Mouse (Mus musculus) gastrocnemius, postnatal 10 days (tissue): ENCODE data around the gene Camkmt. TPM values are rescaled to one million over a fixed set of nuclear protein-coding genes. Genes with fewer than 3 reads are reported as not detected.

Source experiments
- DNase-seq: peaks from one replicate; pipeline ENCODE4 v3.0.0; 2021; ENCODE audit warnings: mixed read lengths
- total RNA-seq, 2 experiments: library from RNA; stranded (reverse); gene quantifications; 2 replicates each; pipeline ENCODE4 v1.2.3; 2021

The Camkmt gene
- total RNA-seq, 2 experiments from 2014 or later: 1.6 to 2.8 TPM

DNA sequence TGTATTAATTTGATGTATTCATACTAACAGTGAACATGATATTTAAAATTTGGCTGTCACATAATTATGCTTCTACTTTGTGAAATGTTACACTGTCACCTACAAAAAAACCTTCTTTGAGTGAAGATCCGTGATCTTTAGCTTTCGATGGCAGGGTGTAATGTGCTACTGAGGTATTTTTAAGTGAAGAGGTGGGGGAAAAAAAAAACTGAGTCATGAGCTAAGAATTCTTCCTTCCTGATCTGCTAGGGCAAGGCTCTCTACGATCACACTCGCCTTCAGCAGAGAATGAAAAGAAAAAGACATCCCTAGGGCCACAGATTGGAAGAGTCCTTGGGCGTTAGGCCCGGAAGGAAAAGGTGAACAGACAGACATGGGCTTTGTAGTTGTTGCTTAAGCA, 201.9 kb downstream of the Camkmt start:
- no peak for DNase-seq

DNA sequence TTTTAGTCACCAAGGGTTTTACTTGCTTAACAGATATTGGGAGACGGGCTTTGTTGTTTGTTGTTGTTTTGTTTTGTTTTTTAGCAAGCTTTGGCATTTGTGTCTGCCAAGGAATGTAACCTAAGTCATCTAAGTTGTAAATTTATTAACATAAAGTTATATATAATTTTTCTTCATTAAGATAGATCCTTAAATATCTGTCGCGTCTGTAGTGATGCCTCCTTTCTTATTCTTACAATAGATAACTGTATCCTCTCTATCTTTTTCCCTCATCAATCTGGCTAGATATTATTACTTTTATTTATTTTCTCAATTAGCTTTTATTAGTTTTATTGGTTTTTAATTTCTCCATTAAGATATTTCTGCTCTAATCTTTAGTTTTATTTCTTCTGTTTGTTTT, 213.3 kb downstream of the Camkmt start:
- no peak for DNase-seq

GRCm38 (mm10) chr17:85308566-85308965, 218.2 kb downstream of the Camkmt start:
- DNase-seq: no peak

DNA sequence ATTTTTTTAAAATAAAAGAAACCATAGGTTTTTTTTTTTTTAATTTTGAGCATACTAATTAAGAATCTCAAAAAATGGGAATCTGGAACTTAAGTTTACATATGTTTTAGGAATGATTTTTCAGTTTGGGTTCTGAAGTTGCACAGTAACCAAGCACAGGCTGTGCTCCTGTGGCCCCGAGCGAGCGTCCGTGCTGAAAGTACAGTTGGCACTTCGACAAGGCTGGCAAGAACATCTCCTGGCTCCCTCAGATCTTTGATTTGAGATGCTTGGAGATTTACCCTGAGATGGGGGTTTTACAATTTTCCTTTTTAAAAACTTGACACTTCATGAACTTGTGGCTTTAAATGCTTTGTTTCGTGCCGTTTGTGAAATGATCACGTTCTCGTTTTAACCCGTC, 218.7 kb downstream of the Camkmt start:
- DNase-seq: no peak

DNA sequence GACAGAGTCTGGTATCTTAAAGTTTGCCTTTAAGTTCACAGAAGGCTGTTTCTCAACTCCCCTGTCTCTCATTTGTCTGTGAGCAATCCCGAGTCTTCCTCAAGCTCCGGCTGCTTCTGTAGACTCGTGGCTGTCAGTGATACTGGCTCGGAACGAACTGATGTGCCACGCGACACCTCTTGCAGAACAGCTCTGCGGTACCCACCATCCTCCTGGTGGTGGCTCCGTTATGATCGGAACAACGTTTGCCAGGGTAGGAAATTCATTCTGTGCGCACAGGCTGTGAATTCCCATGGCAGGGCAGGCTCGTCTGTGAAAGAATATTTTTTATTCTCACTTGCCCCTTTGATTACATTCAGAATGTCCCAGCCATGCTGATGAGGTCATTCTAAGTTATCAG, 221.0 kb downstream of the Camkmt start:
- DNase-seq: no peak

- no peak for DNase-seq
These were observed 228.0 kb downstream of the Camkmt start for GRCm38 (mm10) chr17:85318401-85318800.

GRCm38 (mm10) chr17:85319779-85320300, 229.5 kb downstream of the Camkmt start:
- DNase-seq: no peak

DNA sequence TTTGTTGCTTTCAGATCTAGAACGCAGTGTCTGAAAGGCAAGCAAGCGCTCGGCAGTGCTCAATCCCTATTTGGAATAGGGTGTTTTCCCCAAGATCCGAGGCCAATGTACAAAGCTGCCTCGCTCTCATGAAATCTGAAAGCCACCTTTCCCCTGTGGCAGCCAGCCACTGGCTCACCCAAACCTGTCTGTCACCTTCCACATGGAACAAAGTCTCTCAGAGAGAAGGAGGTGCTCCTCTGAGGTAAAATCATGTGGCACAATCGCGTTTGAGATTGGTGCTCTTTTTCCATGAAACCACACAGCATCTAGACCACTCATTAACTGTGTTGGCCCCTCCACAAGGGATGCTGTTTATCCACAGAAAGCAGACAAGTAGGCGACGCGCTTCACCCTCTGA, 238.5 kb downstream of the Camkmt start:
- DNase-seq: no peak

DNA sequence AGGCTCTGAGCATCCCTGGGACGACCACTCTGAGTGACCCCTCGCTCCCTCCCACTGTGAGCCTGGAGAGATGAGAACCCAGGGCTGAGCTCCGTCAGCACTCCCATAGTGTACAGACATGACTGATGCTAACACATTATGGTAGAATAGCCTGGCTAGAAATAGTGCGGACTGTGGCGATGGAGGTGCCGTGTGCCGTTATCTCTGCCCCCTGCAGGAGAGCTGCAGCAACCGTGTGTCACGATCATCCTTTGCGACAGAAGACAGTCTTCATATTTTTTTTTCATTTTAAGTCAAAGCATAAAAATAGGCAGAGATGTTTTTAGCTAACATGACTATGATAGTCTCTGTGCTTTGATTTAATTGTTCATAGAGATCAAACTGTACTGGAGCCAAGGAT, 245.1 kb downstream of the Camkmt start:
- no peak for DNase-seq

DNA sequence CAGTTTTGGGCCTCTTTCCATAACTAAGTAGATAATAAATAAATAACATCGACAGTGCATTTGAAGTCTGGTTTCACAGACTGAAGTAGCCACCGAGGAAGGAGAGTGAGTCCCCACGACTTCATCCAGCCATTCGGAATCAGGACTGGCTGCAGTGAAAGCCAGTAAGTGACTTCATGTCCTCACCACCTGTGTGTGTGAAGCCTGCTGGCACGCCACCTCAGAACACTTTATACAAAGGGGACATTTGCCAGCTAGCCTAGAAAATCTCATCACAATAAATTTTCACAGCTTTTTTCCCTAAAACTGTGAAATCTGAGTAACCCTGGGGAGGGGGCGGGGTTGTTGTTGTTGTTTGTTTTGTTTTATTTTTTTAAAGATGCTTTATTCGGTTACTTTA, 247.3 kb downstream of the Camkmt start:
- DNase-seq: no peak

DNA sequence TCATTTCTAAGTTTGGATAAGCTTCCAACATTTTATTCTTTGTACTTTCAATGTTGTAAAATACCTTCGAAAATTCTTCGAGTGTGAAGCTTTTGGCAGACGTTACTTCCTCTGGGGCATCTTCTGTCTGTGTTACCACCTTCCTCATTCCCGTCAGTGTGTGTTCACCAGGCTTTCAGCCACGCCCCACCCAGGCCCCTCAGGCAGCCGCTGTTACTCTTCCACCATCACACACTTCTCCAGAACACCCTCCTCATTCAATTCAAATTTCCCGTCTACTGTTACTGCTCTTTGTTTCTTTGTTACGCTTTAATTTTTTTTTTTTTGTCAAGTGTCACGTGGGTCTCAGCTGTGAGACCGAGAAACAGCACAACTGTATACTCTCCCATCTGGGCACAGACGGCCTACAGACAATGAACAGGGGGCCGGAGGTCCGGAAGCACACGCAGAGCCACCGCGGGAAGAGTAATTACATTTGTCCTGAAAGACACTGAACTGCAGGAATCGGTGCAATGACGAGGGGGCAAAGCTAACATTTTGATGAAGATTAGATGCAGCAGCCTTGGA, 250.9 kb downstream of the Camkmt start:
- no peak for DNase-seq

- DNase-seq: no peak
These were observed 252.1 kb downstream of the Camkmt start for GRCm38 (mm10) chr17:85342471-85342870.

DNA sequence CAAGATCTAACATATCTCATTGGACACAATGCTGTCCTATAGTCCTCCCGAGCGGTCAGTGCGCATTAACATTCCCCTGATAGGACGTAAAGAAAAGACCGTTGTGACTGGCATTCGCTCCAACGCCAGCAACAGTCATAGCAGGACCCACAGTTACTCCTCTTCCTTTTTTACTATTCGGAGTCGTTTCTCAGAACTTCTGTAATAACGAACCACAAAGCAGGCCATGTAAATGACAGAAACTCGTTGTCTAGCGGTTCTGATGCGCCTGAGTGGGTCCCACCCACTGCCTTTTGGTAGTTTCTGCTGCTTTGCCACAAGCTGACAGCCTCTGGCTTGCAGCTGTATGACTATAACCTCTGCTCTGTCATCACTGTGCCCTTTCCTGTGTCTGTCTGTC, 253.1 kb downstream of the Camkmt start:
- no peak for DNase-seq

DNA sequence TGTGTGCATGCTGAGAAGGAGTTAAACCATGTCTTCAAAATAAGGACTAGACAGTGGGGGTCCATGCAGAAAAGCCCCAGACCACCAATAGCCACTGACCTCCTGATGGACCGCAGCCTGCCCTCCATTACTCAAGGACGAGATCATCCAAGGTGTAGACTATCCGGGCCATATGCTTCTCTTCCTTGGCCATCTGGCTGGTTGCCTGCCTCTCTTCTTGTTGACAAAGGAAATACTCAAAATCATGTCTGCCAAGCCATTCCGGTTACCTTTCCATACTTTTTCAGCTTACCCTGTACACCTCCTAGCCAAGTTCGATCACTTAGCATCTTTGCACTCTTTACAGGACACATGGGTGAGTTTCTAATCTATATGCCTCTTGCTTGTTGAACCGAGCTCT, 256.3 kb downstream of the Camkmt start:
- DNase-seq: no peak

DNA sequence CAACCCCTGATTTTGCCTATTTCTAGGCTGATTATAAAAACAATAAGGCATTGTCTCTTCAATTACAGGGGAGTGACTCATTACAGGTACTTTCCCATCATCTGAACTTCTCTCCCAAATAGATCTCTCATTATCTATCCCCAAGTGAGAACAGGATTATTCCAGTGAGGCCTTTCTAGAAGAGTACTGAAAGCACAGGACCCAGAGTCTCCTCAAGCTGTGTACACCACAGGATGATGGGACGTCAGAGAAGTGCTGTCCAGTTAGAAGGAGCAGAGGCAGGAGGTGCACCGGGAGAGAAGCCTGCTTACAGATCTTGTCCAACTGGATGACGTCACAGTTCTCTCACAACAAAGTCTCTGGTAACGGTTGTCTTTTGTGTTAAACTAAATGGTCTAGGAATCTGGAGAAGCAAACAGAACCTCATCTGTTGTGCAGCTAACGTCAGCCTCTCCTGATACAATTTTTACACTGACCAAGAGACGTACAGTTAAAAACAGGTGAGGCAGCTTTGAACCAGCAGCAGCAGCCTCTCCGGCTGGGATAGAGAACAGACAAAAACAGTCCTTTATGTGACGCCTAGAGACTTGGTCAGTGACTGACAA, 259.1 kb downstream of the Camkmt start:
- no peak for DNase-seq

DNA sequence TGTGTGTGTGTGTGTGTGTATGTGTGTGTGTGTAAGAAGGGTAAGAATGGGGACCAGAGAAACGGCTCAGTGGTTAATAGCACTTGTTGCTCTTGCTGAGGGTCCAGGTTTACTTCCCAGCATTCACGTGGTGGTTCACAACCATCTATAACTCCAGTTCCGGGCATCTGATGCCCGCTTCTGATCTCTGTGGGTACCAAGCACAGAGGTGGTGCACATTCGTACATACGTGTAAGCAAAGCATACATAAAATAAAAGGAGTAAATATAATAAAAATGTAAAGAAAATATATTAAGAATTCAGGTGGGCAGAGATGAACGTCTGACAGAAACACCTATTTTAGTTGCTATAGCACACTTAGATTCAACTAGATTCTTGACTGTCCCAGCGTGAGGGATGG, 260.9 kb downstream of the Camkmt start:
- no peak for DNase-seq

- no peak for DNase-seq
These were observed 262.4 kb downstream of the Camkmt start for GRCm38 (mm10) chr17:85352731-85353130.

- DNase-seq: no peak
These were observed 262.8 kb downstream of the Camkmt start for GRCm38 (mm10) chr17:85353191-85353590.

DNA sequence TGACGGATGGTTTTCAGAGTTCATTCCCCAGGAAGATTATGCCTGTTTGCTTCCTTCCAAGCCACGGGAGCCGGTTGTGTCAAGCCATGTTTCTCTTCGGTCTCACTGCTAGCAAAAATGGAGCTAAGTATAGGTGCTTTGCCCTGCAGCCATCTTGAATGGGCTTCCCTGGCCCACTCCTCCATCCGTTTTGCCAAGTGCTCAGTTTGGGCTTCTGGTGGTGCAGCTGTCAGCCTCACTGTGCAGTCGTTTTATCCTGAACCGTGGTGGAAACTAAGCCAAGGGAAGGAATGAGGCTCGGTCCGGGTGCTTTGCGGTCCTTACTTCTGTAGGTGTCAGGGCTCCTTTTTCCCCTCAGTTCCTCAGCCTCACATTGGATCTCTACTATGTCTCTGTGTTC, 263.3 kb downstream of the Camkmt start:
- no peak for DNase-seq

DNA sequence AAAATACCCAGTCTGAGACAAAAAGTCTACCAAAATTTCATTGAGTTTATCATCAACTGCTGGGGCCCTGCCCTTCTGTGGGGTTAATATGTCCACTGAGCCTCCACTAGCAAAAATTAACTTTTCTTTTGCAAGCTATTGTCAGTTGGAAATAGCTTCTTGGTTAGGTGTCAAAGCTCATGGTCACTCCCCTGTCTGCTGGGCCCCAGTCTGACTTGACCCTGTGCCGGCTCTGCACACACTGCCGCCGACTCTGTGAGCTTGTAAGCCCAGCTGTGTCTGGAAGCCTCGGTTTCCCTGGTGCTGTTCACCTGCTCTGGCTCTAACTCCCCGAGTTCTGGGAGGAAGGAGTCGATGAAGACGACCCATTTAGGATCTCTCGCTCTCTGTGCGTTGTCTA, 265.0 kb downstream of the Camkmt start:
- DNase-seq: no peak

- no peak for DNase-seq
These were observed 270.7 kb downstream of the Camkmt start for GRCm38 (mm10) chr17:85361006-85361405.

DNA sequence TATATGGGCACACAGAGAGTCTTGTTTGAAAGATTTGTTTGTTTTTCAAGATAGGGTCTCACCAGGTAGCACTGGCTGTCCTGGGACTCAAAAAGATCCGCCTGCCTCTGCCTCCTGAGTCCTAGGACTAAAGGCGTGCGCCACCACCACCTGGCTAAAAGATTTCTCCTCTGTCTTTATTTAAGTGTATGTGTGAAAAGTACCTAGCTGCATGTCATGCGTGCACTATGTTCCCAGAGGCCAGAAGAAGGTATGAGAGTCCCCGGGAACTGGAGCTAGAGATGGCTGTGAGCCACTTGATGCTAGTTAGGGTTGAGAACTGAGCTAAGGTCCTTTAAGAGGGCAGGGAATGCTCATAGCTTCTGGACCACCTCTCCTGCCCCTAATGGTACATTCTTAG, 277.0 kb downstream of the Camkmt start:
- DNase-seq: no peak

GRCm38 (mm10) chr17:85368776-85369175, 278.4 kb downstream of the Camkmt start:
- no peak for DNase-seq

GRCm38 (mm10) chr17:85372076-85372475, 281.7 kb downstream of the Camkmt start:
- DNase-seq: no peak
